Mouse (Mus musculus) ES-E14 (cell line): ENCODE measurements at regions not wholly inside any gene's neighbourhood (a gene's known extent, or its start where the extent isn't known, plus 50 kb on each side); places are given as distances from the start of the nearest gene placed in this dataset.

Experiments used
- DNase-seq: peaks from one replicate; pipeline ENCODE4 v3.0.0-alpha.2; 2013; ENCODE audit warnings: low read depth, low spot score
- H3K27ac ChIP-seq: 2 replicates; pipeline ENCODE4 v1.5.1; 2012; ENCODE audit warnings: low read depth, mild to moderate bottlenecking, low read length, moderate library complexity, mixed read lengths; ENCODE audit not compliant: poor library complexity, insufficient read depth, severe bottlenecking
- H3K36me3 ChIP-seq: 2 replicates; pipeline ENCODE4 v1.6.1; 2012; ENCODE audit warnings: mild to moderate bottlenecking, low read length, moderate library complexity, mixed read lengths; ENCODE audit not compliant: control insufficient read depth, poor library complexity, insufficient read depth, severe bottlenecking
- H3K4me1 ChIP-seq, 2 experiments: fragments of 150-350 bp in 1 of 2; sonication (generic) in 1 of 2; 2 replicates each; pipeline ENCODE4 v1.6.1; 2012; ENCODE audit warnings: low read length in 2 of 2, mild to moderate bottlenecking in 1 of 2, mixed read lengths in 1 of 2; ENCODE audit not compliant: control insufficient read depth in 2 of 2, insufficient read depth in 2 of 2, poor library complexity in 1 of 2
- H3K4me3 ChIP-seq, 2 experiments: fragments of 150-350 bp in 1 of 2; sonication (generic) in 1 of 2; 2 replicates each; pipeline ENCODE4 v1.5.1; 2012; ENCODE audit warnings: low read length in 2 of 2, low read depth in 1 of 2, mild to moderate bottlenecking in 1 of 2, mixed read lengths in 1 of 2; ENCODE audit not compliant: insufficient read depth in 1 of 2, poor library complexity in 1 of 2, severe bottlenecking in 1 of 2
- H3K9ac ChIP-seq: 2 replicates; pipeline ENCODE4 v1.6.1; 2012; ENCODE audit warnings: low read depth, mild to moderate bottlenecking, low read length, mixed read lengths; ENCODE audit not compliant: poor library complexity, insufficient read depth, severe bottlenecking
- H3K9me3 ChIP-seq: fragments of 150-350 bp; sonication (generic); 2 replicates; pipeline ENCODE4 v1.6.1; 2012; ENCODE audit warnings: low read depth, mild to moderate bottlenecking, low read length; ENCODE audit not compliant: control insufficient read depth, insufficient read depth
- CHD2 ChIP-seq: IDR thresholded peaks from 2 replicates; pipeline ENCODE4 v1.6.1; 2014; ENCODE audit warnings: mild to moderate bottlenecking, low read depth, low read length, inconsistent platforms
- HCFC1 ChIP-seq: IDR thresholded peaks from 2 replicates; pipeline ENCODE4 v1.6.1; 2012; ENCODE audit warnings: low read length, inconsistent platforms, borderline replicate concordance; ENCODE audit not compliant: insufficient read depth
- MAFK ChIP-seq: IDR thresholded peaks from 2 replicates; pipeline ENCODE4 v1.6.1; 2014; ENCODE audit warnings: mild to moderate bottlenecking, low read depth, low read length, inconsistent platforms; ENCODE audit not compliant: insufficient read depth
- ZNF384 ChIP-seq: IDR thresholded peaks from 2 replicates; pipeline ENCODE4 v1.6.1; 2012; ENCODE audit warnings: low read depth, low read length, inconsistent platforms
- in situ Hi-C, 2 experiments: fragments of 600-800 bp; cut with MboI; formaldehyde crosslinking; loops; one replicate each; pipeline ENCODE4 v1.15.1; 2025; ENCODE audit warnings: low sequenced_read_pairs in 2 of 2, inconsistent platforms in 1 of 2; ENCODE audit not compliant: unreplicated experiment in 2 of 2

GRCm38 (mm10) chr6:13920809-13921760 is 49.8 kb upstream of the 2610001J05Rik start:
- H3K27ac ChIP-seq = no peak overlapping the region
- no peaks in the 10 kb centered on the region for H3K4me1 ChIP-seq
- H3K36me3 ChIP-seq = no peaks in the 10 kb centered on the region
- no peak for TF ChIP-seq HCFC1
- no peak for TF ChIP-seq MAFK
- TF ChIP-seq ZNF384 = no peak
- TF ChIP-seq CHD2 = no peak
- H3K9ac ChIP-seq = no peak overlapping the region
- no peak overlapping the region for H3K4me3 ChIP-seq
- DNase-seq = no peak
- in situ Hi-C loops = no loop called here
- H3K9me3 ChIP-seq = no peaks in the 10 kb centered on the region
